Mouse (Mus musculus) layer of hippocampus, postnatal 36 days (tissue): ENCODE results near the gene Fstl1. TPM values are rescaled to one million over a fixed set of nuclear protein-coding genes. Genes with fewer than 3 reads are reported as not detected.
A peak's percentile ranks its signal among the peaks of the same experiment; 100 is the strongest.

Source experiments
- DNase-seq, 2 experiments: peaks; one replicate each; pipeline ENCODE4 v3.0.0; 2022
- total RNA-seq, 2 experiments: library from RNA; stranded (reverse); gene quantifications; 2 replicates each; pipeline ENCODE4 v1.2.3; 2021

The Fstl1 gene
- 10 to 100 TPM; 32.5 to 34.3 TPM for total RNA-seq

- DNase-seq: peak; percentile 44 to 53
Measured at GRCm38 (mm10) chr16:37776860-37777651, at the start of gene Fstl1. Gene Fstl1, plus strand, starts transcription at chr16:37776873.

GRCm38 (mm10) chr16:37728674-37729073 lies 48.0 kb upstream of the Fstl1 start:
- no peak for DNase-seq

GRCm38 (mm10) chr16:37729381-37730150 lies 47.1 kb upstream of the Fstl1 start:
- no peak for DNase-seq

GRCm38 (mm10) chr16:37730293-37730835 lies 46.3 kb upstream of the Fstl1 start:
- no peak for DNase-seq

GRCm38 (mm10) chr16:37731431-37731830 lies 45.2 kb upstream of the Fstl1 start:
- no peak for DNase-seq

GRCm38 (mm10) chr16:37732023-37732761 lies 44.5 kb upstream of the Fstl1 start:
- peak in 1 of 2 experiments; percentile 16 for DNase-seq

- DNase-seq: no peak
Measured at GRCm38 (mm10) chr16:37740076-37740475, 36.6 kb upstream of the Fstl1 start.

GRCm38 (mm10) chr16:37742266-37742665 lies 34.4 kb upstream of the Fstl1 start:
- no peak for DNase-seq

GRCm38 (mm10) chr16:37752876-37753275 lies 23.8 kb upstream of the Fstl1 start:
- DNase-seq: no peak

- no peak for DNase-seq
Measured at GRCm38 (mm10) chr16:37753809-37754208, 22.9 kb upstream of the Fstl1 start.

- DNase-seq: no peak
Measured at GRCm38 (mm10) chr16:37754483-37754882, 22.2 kb upstream of the Fstl1 start.

GRCm38 (mm10) chr16:37757223-37757622 lies 19.4 kb upstream of the Fstl1 start:
- DNase-seq: no peak

GRCm38 (mm10) chr16:37763797-37764196 lies 12.9 kb upstream of the Fstl1 start:
- DNase-seq: no peak

- no peak for DNase-seq
Measured at GRCm38 (mm10) chr16:37776166-37776859, 360 bp upstream of the Fstl1 start.

- no peak for DNase-seq
Measured at GRCm38 (mm10) chr16:37777796-37778475, 1.3 kb downstream of the Fstl1 start.

GRCm38 (mm10) chr16:37778529-37778928 lies 1.9 kb downstream of the Fstl1 start:
- DNase-seq: no peak

- no peak for DNase-seq
Measured at GRCm38 (mm10) chr16:37779651-37780280, 3.1 kb downstream of the Fstl1 start.

- DNase-seq: no peak
Measured at GRCm38 (mm10) chr16:37780386-37780785, 3.7 kb downstream of the Fstl1 start.

GRCm38 (mm10) chr16:37780911-37781310 lies 4.2 kb downstream of the Fstl1 start:
- no peak for DNase-seq

- no peak for DNase-seq
Measured at GRCm38 (mm10) chr16:37784526-37784925, 7.9 kb downstream of the Fstl1 start.
